Mouse (Mus musculus): Measurements from ENCODE around the gene Fntb. TPM values are rescaled to one million over a fixed set of nuclear protein-coding genes. Genes with fewer than 3 reads are reported as not detected.
"Not testable (repeated sequence)": the region's sequence is repeated elsewhere in the genome, so short reads cannot be mapped to it uniquely, and the experiment has no call there.

The Fntb gene
- polyA plus RNA-seq, 1 experiment from 2014 or later: 41.7 TPM

- H3K27ac ChIP-seq (ENCODE audit: low read depth, low read length): no peak overlapping the region
- 74% methylated on average over 10 of the region's 10 CpGs for WGBS
- H3K9ac ChIP-seq (ENCODE audit: low read depth, low read length): no peak overlapping the region
- H3K9me3 ChIP-seq (ENCODE audit: control insufficient read depth, low read length): no peaks in the 10 kb centered on the region
- ATAC-seq: no peak
- H3K4me3 ChIP-seq (ENCODE audit: low read length): no peak overlapping the region
- no peak overlapping the region for H3K4me2 ChIP-seq (ENCODE audit: low read length)
- H3K4me1 ChIP-seq (ENCODE audit: control insufficient read depth, insufficient read depth, low read depth, low read length): no peaks in the 10 kb centered on the region
- no peaks in the 10 kb centered on the region for H3K36me3 ChIP-seq (ENCODE audit: control insufficient read depth, insufficient read depth, low read length)
- H3K27me3 ChIP-seq (replicated peaks; ENCODE audit: control insufficient read depth, insufficient read depth, low read length): no peaks in the 10 kb centered on the region
Observed at GRCm38 (mm10) chr12:76784056-76784619, 18.7 kb downstream of the Fntb start.

DNA sequence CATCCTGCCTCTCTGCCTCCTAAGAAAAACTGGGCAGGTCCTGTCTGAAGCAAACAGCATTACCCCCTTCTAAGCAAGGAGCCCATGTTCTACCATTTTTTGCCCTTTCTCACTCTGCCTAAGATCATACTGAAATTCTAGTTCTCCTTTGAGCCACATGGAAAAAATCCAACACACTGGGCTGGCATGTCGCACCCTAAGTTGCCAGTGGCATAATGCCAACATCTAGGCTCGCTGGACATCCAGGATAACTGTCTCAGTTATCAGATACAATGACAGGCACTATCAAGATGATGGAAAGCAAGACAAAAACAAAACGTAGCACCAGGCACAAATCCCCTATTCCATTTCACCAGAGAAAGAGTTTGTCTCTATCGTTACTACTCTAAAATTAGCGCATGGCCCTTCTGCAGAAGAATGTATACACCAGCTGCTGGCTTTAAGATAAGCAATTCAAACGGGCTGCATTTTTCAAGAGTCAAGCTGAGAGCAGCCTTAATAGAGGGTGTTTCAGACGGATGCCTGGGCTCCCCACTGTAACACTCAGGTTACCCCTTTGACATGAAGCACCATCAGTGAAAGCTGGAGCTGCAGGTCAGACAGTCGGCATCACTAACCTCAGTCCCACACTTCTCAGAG, 25.2 kb downstream of the Fntb start:
- H3K4me1 ChIP-seq (ENCODE audit: control insufficient read depth, insufficient read depth, low read depth, low read length): no peaks in the 10 kb centered on the region
- H3K36me3 ChIP-seq (ENCODE audit: control insufficient read depth, insufficient read depth, low read length): no peaks in the 10 kb centered on the region
- H3K27me3 ChIP-seq (replicated peaks; ENCODE audit: control insufficient read depth, insufficient read depth, low read length): no peaks in the 10 kb centered on the region
- no peak overlapping the region for H3K27ac ChIP-seq (ENCODE audit: low read depth, low read length)
- ATAC-seq: no peak
- 50% methylated on average over 8 of the region's 8 CpGs for WGBS
- H3K9ac ChIP-seq (ENCODE audit: low read depth, low read length): no peak overlapping the region
- H3K4me3 ChIP-seq (ENCODE audit: low read length): no peak overlapping the region
- H3K4me2 ChIP-seq (ENCODE audit: low read length): no peak overlapping the region
- H3K9me3 ChIP-seq (ENCODE audit: control insufficient read depth, low read length): no peaks in the 10 kb centered on the region

DNA sequence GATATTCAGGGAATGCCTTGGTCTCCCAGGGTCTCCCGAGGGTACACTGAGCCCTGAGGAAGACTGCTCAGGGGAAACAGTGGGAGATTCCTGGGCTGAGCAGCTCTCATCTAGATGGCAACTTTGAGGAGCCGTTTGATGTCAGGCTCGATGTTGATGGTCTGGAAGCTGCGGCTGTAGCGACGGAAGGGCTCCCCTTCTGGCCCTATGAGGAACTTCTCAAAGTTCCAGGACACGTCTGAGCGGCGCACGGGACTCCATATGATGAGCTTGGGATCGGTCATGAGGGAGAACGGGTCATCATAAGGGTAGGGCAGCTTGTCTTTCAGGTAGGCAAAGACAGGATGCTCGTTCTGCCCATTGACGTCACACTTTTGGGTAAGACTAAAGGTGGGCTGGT, 27.2 kb downstream of the Fntb start:
- not testable (repeated sequence) for H3K27ac ChIP-seq (ENCODE audit: low read depth, low read length); H3K4me3 ChIP-seq (ENCODE audit: low read length); H3K27me3 ChIP-seq (replicated peaks; ENCODE audit: control insufficient read depth, insufficient read depth, low read length); H3K9ac ChIP-seq (ENCODE audit: low read depth, low read length); H3K4me1 ChIP-seq (ENCODE audit: control insufficient read depth, insufficient read depth, low read depth, low read length); ATAC-seq; H3K4me2 ChIP-seq (ENCODE audit: low read length); H3K9me3 ChIP-seq (ENCODE audit: control insufficient read depth, low read length); H3K36me3 ChIP-seq (ENCODE audit: control insufficient read depth, insufficient read depth, low read length)
- WGBS: 49% methylated on average over 11 of the region's 14 CpGs

DNA sequence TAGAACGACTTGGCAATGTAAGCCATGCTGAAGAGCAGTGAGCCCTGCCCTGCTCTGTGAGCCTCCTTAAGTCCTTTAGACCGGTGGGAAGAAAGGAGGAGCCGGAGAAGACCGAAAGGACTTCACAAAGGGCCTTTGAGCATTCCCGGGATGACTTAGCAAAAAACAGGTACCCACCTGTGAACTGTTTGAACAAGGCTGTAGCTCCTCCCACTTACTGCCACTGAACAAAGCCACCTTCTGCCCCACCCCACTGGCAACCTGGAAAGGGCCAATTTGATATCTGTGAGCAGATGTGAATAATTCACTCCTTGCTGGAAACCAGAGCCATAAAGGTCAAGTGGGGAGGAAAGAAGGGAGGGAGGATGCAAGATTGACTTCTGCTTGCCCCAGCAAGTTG, 30.0 kb downstream of the Fntb start, which contains the start of gene Gpx2:
TSS of gene Gpx2 (minus strand) at position 205 of the 400 bp plus-strand sequence.
- Histone ChIP-seq H3K4me2 (ENCODE audit: low read length) (no peak within 1 kb of the TSS), H3K27me3 (replicated peaks; ENCODE audit: control insufficient read depth, insufficient read depth, low read length) (no peaks in the 10 kb centered on the region), H3K9me3 (ENCODE audit: control insufficient read depth, low read length) (no peaks in the 10 kb centered on the region), H3K4me1 (ENCODE audit: control insufficient read depth, insufficient read depth, low read depth, low read length) (no peaks in the 10 kb centered on the region), H3K36me3 (ENCODE audit: control insufficient read depth, insufficient read depth, low read length) (peaks cover 4% of the 10 kb centered on the region), H3K27ac (ENCODE audit: low read depth, low read length) (no peak within 1 kb of the TSS), H3K4me3 (ENCODE audit: low read length) (no peak within 1 kb of the TSS), H3K9ac (ENCODE audit: low read depth, low read length) (no peak within 1 kb of the TSS)
- WGBS: 82% methylated on average over 5 of the region's 5 CpGs
- ATAC-seq: no peak

- H3K27me3 ChIP-seq (replicated peaks; ENCODE audit: control insufficient read depth, insufficient read depth, low read length): no peaks in the 10 kb centered on the region
- ATAC-seq: no peak
- no peaks in the 10 kb centered on the region for H3K9me3 ChIP-seq (ENCODE audit: control insufficient read depth, low read length)
- no peak overlapping the region for H3K27ac ChIP-seq (ENCODE audit: low read depth, low read length)
- WGBS: 91% methylated on average over 7 of the region's 7 CpGs
- H3K4me1 ChIP-seq (ENCODE audit: control insufficient read depth, insufficient read depth, low read depth, low read length): no peaks in the 10 kb centered on the region
- H3K4me3 ChIP-seq (ENCODE audit: low read length): no peak overlapping the region
- peaks cover 4% of the 10 kb centered on the region for H3K36me3 ChIP-seq (ENCODE audit: control insufficient read depth, insufficient read depth, low read length)
- no peak overlapping the region for H3K9ac ChIP-seq (ENCODE audit: low read depth, low read length)
- H3K4me2 ChIP-seq (ENCODE audit: low read length): no peak overlapping the region
Observed at GRCm38 (mm10) chr12:76796938-76797539, 31.6 kb downstream of the Fntb start.

DNA sequence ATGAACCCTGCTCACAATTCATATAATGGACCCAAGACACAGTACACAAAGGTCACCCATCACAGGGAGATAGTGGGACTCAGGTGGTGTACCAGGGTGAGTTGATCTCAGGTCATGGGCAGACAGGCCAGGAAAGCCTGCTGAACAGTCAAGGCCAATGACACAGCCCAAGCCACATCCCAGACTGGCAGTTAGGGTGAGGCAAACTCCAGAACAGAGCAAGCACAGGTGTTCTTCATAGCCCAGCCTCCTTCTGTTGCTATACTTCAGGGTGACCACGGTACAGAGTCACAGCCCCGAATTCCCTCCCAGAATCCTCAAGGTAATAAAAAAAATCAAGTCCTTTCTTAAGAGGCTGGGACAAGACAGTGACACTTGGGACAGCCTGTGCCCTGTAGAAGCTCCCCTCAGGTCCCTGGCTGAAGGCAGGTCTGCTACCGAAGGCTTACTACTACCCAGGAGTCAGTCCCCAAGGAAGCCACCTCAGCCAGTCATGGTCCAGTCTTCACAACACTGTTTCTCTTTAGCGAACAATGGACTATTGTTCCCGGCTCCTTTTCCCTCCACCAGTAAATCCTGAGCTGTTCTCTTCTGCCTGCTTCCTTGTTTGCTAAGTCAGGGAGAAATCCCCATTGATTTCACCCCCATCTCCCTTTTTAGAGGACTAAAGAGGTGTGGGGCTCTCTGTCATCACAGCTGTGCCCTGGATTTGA, 32.8 kb downstream of the Fntb start:
- Histone ChIP-seq H3K9ac (ENCODE audit: low read depth, low read length) (no peak overlapping the region), H3K27me3 (replicated peaks; ENCODE audit: control insufficient read depth, insufficient read depth, low read length) (no peaks in the 10 kb centered on the region), H3K36me3 (ENCODE audit: control insufficient read depth, insufficient read depth, low read length) (peaks cover 9% of the 10 kb centered on the region), H3K9me3 (ENCODE audit: control insufficient read depth, low read length) (no peaks in the 10 kb centered on the region), H3K27ac (ENCODE audit: low read depth, low read length) (no peak overlapping the region), H3K4me2 (ENCODE audit: low read length) (no peak overlapping the region), H3K4me1 (ENCODE audit: control insufficient read depth, insufficient read depth, low read depth, low read length) (no peaks in the 10 kb centered on the region), H3K4me3 (ENCODE audit: low read length) (no peak overlapping the region)
- ATAC-seq: no peak
- WGBS: 52% methylated on average over 5 of the region's 5 CpGs

- Histone ChIP-seq H3K4me1 (ENCODE audit: control insufficient read depth, insufficient read depth, low read depth, low read length) (no peaks in the 10 kb centered on the region), H3K27me3 (replicated peaks; ENCODE audit: control insufficient read depth, insufficient read depth, low read length) (no peaks in the 10 kb centered on the region), H3K27ac (ENCODE audit: low read depth, low read length) (no peak overlapping the region), H3K4me3 (ENCODE audit: low read length) (no peak overlapping the region), H3K36me3 (ENCODE audit: control insufficient read depth, insufficient read depth, low read length) (peaks cover 10% of the 10 kb centered on the region), H3K9ac (ENCODE audit: low read depth, low read length) (no peak overlapping the region), H3K4me2 (ENCODE audit: low read length) (no peak overlapping the region), H3K9me3 (ENCODE audit: control insufficient read depth, low read length) (no peaks in the 10 kb centered on the region)
- 93% methylated on average over 10 of the region's 10 CpGs for WGBS
- ATAC-seq: no peak
Observed at GRCm38 (mm10) chr12:76803028-76803427, 37.6 kb downstream of the Fntb start.

- no peaks in the 10 kb centered on the region for H3K9me3 ChIP-seq (ENCODE audit: control insufficient read depth, low read length)
- H3K27me3 ChIP-seq (replicated peaks; ENCODE audit: control insufficient read depth, insufficient read depth, low read length): no peaks in the 10 kb centered on the region
- no peaks in the 10 kb centered on the region for H3K4me1 ChIP-seq (ENCODE audit: control insufficient read depth, insufficient read depth, low read depth, low read length)
- WGBS: 57% methylated on average over 7 of the region's 7 CpGs
- no peak overlapping the region for H3K9ac ChIP-seq (ENCODE audit: low read depth, low read length)
- H3K27ac ChIP-seq (ENCODE audit: low read depth, low read length): no peak overlapping the region
- peaks cover 10% of the 10 kb centered on the region for H3K36me3 ChIP-seq (ENCODE audit: control insufficient read depth, insufficient read depth, low read length)
- peak; percentile 35; the same call in 1 of the 2 replicates for ATAC-seq
- no peak overlapping the region for H3K4me2 ChIP-seq (ENCODE audit: low read length)
- no peak overlapping the region for H3K4me3 ChIP-seq (ENCODE audit: low read length)
Observed at GRCm38 (mm10) chr12:76803700-76804252, 38.4 kb downstream of the Fntb start.

Measured in hindbrain, embryonic 16.5 days (tissue).